Comparison of ENCODE assay signal across 9 mouse cellular contexts in genomic region chr14:60704961-60705360, GRCm38 (mm10).
A peak's percentile ranks its signal among the peaks of the same experiment; 100 is the strongest.
DNase-seq lines count a peak whose midpoint lies in the region; ATAC-seq and TF ChIP-seq lines count a peak whose summit lies in the region.
"Had no signal": no experiment of that assay in that cellular context is flagged by ENCODE, and none has a peak within 500 bp of the region (broad histone marks: within the 10 kb centered on the region; RNA-seq: fewer than 3 reads in every experiment).

No protein-coding gene starts in this region.

- no peaks in the 10 kb centered on the region for H3K27me3 ChIP-seq in forebrain, postnatal 0 days (ENCODE audit: insufficient read depth, low read length)
- no peaks in the 10 kb centered on the region for H3K27me3 ChIP-seq in forebrain, embryonic 11.5 days (ENCODE audit: control insufficient read depth, insufficient read depth, low read length)
- no peaks in the 10 kb centered on the region for H3K27me3 ChIP-seq in lung, postnatal 0 days (replicated peaks; ENCODE audit: insufficient read depth, low read length)

- TF ChIP-seq CTCF in forebrain, postnatal 0 days (IDR thresholded peaks at IDR 0.05; ENCODE audit: low read depth): no peak
- no peak for TF ChIP-seq CTCF in lung, postnatal 0 days (IDR thresholded peaks at IDR 0.05)

- H3K4me3 ChIP-seq in forebrain, postnatal 0 days (ENCODE audit: low read depth, low read length): no peak overlapping the region
- H3K4me3 ChIP-seq in forebrain, embryonic 11.5 days (ENCODE audit: low read depth, low read length): no peak overlapping the region
- no peak overlapping the region for H3K4me3 ChIP-seq in lung, postnatal 0 days (ENCODE audit: low read depth, low read length)
- H3K4me3 ChIP-seq: myocyte had no signal

- no peaks in the 10 kb centered on the region for H3K9me3 ChIP-seq in forebrain, postnatal 0 days (ENCODE audit: low read length)
- no peaks in the 10 kb centered on the region for H3K9me3 ChIP-seq in forebrain, embryonic 11.5 days (ENCODE audit: control insufficient read depth, low read length)
- H3K9me3 ChIP-seq in lung, postnatal 0 days (ENCODE audit: low read length): no peaks in the 10 kb centered on the region

- 46% methylated on average over 3 of the region's 3 CpGs for WGBS in forebrain, postnatal 0 days
- WGBS in forebrain, embryonic 11.5 days: 75% methylated on average over 3 of the region's 3 CpGs
- 35% methylated on average over 3 of the region's 3 CpGs for whole genome bisulfite sequencing in lung, postnatal 0 days

- TF ChIP-seq EP300 in lung, postnatal 0 days (IDR thresholded peaks at IDR 0.05): no peak

- DNase-seq in forebrain, postnatal 0 days: no peak
- DNase-seq in forebrain, embryonic 11.5 days (ENCODE audit: low spot score): no peak
- peak; percentile 80 for DNase-seq in CD4-positive, CD25-positive, alpha-beta regulatory T cell, adult 2 months (ENCODE audit: low read depth, low spot score)
- DNase-seq in cerebellum, postnatal 36 days: peak; percentile 82 to 85
- DNase-seq in lung, postnatal 0 days (ENCODE audit: low spot score): no peak
- peak; percentile 83 for DNase-seq in thymus, postnatal 0 days (ENCODE audit: low spot score)
- DNase-seq in retina, postnatal 1 day: no peak

- H3K36me3 ChIP-seq in forebrain, postnatal 0 days (ENCODE audit: insufficient read depth): no peaks in the 10 kb centered on the region
- no peaks in the 10 kb centered on the region; the same call in 1 of the 2 replicates for H3K36me3 ChIP-seq in forebrain, embryonic 11.5 days (ENCODE audit: control insufficient read depth, insufficient read depth, low read length)
- H3K36me3 ChIP-seq in lung, postnatal 0 days (ENCODE audit: insufficient read depth, low read length): no peaks in the 10 kb centered on the region

- no peak overlapping the region for H3K9ac ChIP-seq in forebrain, postnatal 0 days
- no peak overlapping the region for H3K9ac ChIP-seq in forebrain, embryonic 11.5 days (ENCODE audit: low read length)
- no peak overlapping the region for H3K9ac ChIP-seq in lung, postnatal 0 days (replicated peaks; ENCODE audit: low read depth)

- no peaks in the 10 kb centered on the region for H3K4me1 ChIP-seq in forebrain, postnatal 0 days (ENCODE audit: insufficient read depth)
- H3K4me1 ChIP-seq in forebrain, embryonic 11.5 days (replicated peaks; ENCODE audit: control insufficient read depth, insufficient read depth, low read length): no peaks in the 10 kb centered on the region
- peaks cover 3% of the 10 kb centered on the region for H3K4me1 ChIP-seq in lung, postnatal 0 days (ENCODE audit: insufficient read depth, low read depth, low read length)

- no peak overlapping the region for H3K4me2 ChIP-seq in forebrain, postnatal 0 days (ENCODE audit: low read depth)
- no peak overlapping the region for H3K4me2 ChIP-seq in forebrain, embryonic 11.5 days (ENCODE audit: low read depth, low read length, severe bottlenecking)
- H3K4me2 ChIP-seq in lung, postnatal 0 days (replicated peaks; ENCODE audit: low read depth, low read length): no peak overlapping the region

- no peak overlapping the region for H3K27ac ChIP-seq in forebrain, postnatal 0 days (ENCODE audit: low read depth, low read length)
- no peak overlapping the region for H3K27ac ChIP-seq in forebrain, embryonic 11.5 days (ENCODE audit: low read depth, low read length)
- H3K27ac ChIP-seq in lung, postnatal 0 days (ENCODE audit: low read length): no peak overlapping the region

- ATAC-seq in forebrain, postnatal 0 days: peak; percentile 45
- no peak for ATAC-seq in forebrain, embryonic 11.5 days (replicated peaks; ENCODE audit: low FRiP score)
- peak; percentile 79 for ATAC-seq in inflammation-experienced regulatory T-cells, adult 6 months
- ATAC-seq in lung, postnatal 0 days: peak; percentile 37; the same call in 1 of the 2 replicates

Comparison
In these comparisons a context has a peak if more than half of its experiments do, and no peak if none do; other contexts are left out.
1. DNase-seq: peak in CD4-positive, CD25-positive, alpha-beta regulatory T cell, adult 2 months (single experiment), cerebellum, postnatal 36 days (2 of 2) and thymus, postnatal 0 days (single experiment); none in forebrain, postnatal 0 days (single experiment), forebrain, embryonic 11.5 days (single experiment), lung, postnatal 0 days (single experiment) and retina, postnatal 1 day (single experiment).